Mouse (Mus musculus): Measurements from ENCODE around the gene Dhx40. TPM values are rescaled to one million over a fixed set of nuclear protein-coding genes. Genes with fewer than 3 reads are reported as not detected.
A peak's percentile ranks its signal among the peaks of the same experiment; 100 is the strongest.

Dhx40 gene
- polyA plus RNA-seq, 1 experiment from 2014 or later = 10.4 TPM

DNA sequence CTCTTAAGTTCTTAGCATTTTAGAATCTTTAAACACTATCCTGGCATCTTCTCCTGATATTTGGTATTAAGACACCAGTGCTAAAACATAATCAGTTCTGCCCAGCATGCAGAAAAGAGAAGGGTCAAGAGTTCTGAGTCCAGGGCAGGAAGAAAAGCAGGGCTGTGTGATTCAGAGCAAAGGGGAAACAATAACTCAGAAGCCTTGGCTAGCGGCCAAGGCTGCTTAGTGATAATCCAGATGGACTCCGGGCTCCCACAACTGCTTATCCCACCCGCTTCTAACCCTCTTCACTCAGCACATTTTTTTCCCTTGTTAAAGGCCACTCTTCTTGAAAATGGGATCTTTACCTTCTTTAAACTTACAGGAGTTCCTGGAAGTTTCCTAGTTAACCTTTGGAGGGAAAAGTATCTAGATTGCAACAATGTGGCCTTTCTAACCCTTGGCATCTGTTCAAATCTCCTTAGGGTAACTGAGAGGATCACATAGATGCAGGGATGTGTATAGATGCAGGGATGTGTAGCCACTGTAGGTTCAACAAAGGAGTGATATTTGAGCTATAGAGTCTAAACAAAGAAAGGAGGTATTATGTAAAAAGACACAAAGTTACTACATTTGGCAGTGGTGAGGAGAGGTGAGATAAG lies 33.1 kb upstream of the Dhx40 start:
- ATAC-seq (ENCODE audit: low read depth) = peak; percentile 59
- H3K9me3 ChIP-seq (replicated peaks; ENCODE audit: control insufficient read depth, low read length) = no peaks in the 10 kb centered on the region
- 20% methylated on average over 3 of the region's 3 CpGs for WGBS (ENCODE audit: insufficient replicate concordance)

DNA sequence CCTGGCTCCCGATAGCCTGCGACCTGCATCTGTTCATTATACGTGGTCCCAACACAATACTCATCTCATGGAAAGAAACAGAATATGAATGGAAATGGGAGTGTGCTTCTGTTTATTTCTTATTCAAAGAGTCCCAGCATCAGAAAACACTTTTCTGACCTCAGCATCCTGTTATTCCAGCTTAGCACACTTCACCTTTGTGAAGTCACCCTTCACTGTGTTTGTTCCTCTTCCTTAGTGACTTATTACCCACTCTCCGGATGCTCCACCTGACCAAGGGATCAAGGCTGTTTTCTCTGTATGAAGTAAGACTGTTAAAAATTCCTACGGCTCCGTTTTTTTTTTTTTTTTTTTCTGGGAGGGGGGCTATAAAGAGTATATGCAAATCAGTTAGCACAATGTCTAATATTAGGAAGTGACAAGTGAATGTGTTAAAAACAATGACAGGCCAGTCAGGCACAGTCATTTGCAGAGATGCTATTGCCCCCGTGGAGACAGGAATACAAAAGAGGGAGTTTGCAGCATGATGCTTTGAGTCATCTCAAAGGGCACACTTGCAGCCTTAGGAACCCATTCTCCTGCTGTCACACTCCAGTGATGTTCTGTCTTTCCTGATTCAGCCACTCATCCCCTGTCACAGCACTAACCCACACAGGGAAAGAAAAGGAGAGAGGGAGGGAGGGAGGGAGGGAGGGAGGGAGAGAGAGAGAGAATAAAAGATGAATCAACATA lies 32.3 kb upstream of the Dhx40 start:
- H3K27ac ChIP-seq (ENCODE audit: low read length) = no peak overlapping the region

More for the DNA sequence above, 33.1 kb upstream of the Dhx40 start:
- H3K4me2 ChIP-seq (ENCODE audit: low read depth, low read length) = no peak overlapping the region
- H3K27me3 ChIP-seq (ENCODE audit: control insufficient read depth, insufficient read depth, low read depth, low read length) = no peaks in the 10 kb centered on the region
- 0 out of 2 replicates have a peak, but pooled peaks cover 2% of the 10 kb centered on the region for H3K4me1 ChIP-seq (ENCODE audit: control insufficient read depth, low read depth, low read length)
- no peak overlapping the region for H3K27ac ChIP-seq (ENCODE audit: low read length)
- H3K4me3 ChIP-seq (ENCODE audit: low read depth, low read length) = no peak overlapping the region
- no peaks in the 10 kb centered on the region for H3K36me3 ChIP-seq (ENCODE audit: control insufficient read depth, insufficient read depth)
- no peak overlapping the region for H3K9ac ChIP-seq (ENCODE audit: low read depth, low read length)

DNA sequence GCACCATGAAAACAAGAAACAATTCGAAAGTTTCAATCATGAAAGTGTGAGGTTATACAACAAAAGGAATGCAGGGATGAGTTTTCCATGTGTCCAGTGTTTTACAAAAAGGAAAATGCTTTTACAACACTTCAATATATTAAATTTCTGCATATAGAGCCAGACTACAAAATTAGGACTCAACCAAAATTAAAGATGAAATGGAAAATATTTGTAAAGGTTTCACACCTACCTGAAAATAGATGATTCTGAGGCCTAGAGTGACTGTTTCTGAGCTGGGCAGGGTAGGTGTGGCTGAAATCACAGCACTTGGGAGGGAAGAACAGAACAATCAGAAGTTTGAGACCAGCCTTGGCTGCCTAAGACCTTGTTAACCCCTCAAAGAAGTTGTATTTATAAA lies 31.2 kb upstream of the Dhx40 start:
- Histone ChIP-seq H3K4me1 (ENCODE audit: control insufficient read depth, low read depth, low read length) (0 out of 2 replicates have a peak, but pooled peaks cover 2% of the 10 kb centered on the region), H3K27me3 (ENCODE audit: control insufficient read depth, insufficient read depth, low read depth, low read length) (no peaks in the 10 kb centered on the region), H3K9ac (ENCODE audit: low read depth, low read length) (no peak overlapping the region), H3K36me3 (ENCODE audit: control insufficient read depth, insufficient read depth) (no peaks in the 10 kb centered on the region), H3K4me2 (ENCODE audit: low read depth, low read length) (no peak overlapping the region), H3K9me3 (replicated peaks; ENCODE audit: control insufficient read depth, low read length) (no peaks in the 10 kb centered on the region), H3K4me3 (ENCODE audit: low read depth, low read length) (no peak overlapping the region), H3K27ac (ENCODE audit: low read length) (no peak overlapping the region)
- 62% methylated on average over 1 of the region's 1 CpGs for WGBS (ENCODE audit: insufficient replicate concordance)
- ATAC-seq (ENCODE audit: low read depth) = no peak

More for the DNA sequence above, 32.3 kb upstream of the Dhx40 start:
- Histone ChIP-seq H3K9ac (ENCODE audit: low read depth, low read length) (no peak overlapping the region), H3K36me3 (ENCODE audit: control insufficient read depth, insufficient read depth) (no peaks in the 10 kb centered on the region), H3K4me1 (ENCODE audit: control insufficient read depth, low read depth, low read length) (0 out of 2 replicates have a peak, but pooled peaks cover 2% of the 10 kb centered on the region), H3K4me3 (ENCODE audit: low read depth, low read length) (no peak overlapping the region), H3K9me3 (replicated peaks; ENCODE audit: control insufficient read depth, low read length) (no peaks in the 10 kb centered on the region), H3K27me3 (ENCODE audit: control insufficient read depth, insufficient read depth, low read depth, low read length) (no peaks in the 10 kb centered on the region), H3K4me2 (ENCODE audit: low read depth, low read length) (no peak overlapping the region)
- WGBS (ENCODE audit: insufficient replicate concordance) = 47% methylated on average over 7 of the region's 7 CpGs
- ATAC-seq (ENCODE audit: low read depth) = no peak

DNA sequence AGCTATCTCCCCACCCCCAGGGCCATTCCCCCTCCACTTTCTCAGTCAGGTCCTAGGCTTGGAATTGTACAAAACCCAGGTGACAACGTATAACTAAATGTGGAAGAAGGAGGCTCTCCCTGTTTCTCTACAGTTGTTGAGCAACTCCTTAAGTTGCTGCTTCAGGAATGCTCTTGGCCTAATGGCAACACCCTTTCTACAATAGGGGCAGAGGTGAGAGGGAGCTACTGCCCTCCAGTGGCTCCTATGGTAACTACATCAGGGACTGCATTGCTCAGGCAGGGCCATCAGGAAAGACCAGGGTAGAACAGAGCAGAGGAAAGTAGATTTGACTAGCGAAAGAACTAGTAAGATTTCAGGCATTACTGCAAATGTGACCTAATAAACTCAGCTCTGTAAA lies 28.8 kb upstream of the Dhx40 start:
- Histone ChIP-seq H3K27ac (ENCODE audit: low read length) (no peak overlapping the region), H3K4me1 (ENCODE audit: control insufficient read depth, low read depth, low read length) (0 out of 2 replicates have a peak, but pooled peaks cover 2% of the 10 kb centered on the region), H3K9me3 (replicated peaks; ENCODE audit: control insufficient read depth, low read length) (no peaks in the 10 kb centered on the region), H3K36me3 (ENCODE audit: control insufficient read depth, insufficient read depth) (no peaks in the 10 kb centered on the region), H3K27me3 (ENCODE audit: control insufficient read depth, insufficient read depth, low read depth, low read length) (no peaks in the 10 kb centered on the region), H3K4me2 (ENCODE audit: low read depth, low read length) (no peak overlapping the region), H3K9ac (ENCODE audit: low read depth, low read length) (no peak overlapping the region), H3K4me3 (ENCODE audit: low read depth, low read length) (no peak overlapping the region)
- 20% methylated on average over 2 of the region's 2 CpGs for WGBS (ENCODE audit: insufficient replicate concordance)
- peak; percentile 64; the same call in 1 of the 2 replicates for ATAC-seq (ENCODE audit: low read depth)

DNA sequence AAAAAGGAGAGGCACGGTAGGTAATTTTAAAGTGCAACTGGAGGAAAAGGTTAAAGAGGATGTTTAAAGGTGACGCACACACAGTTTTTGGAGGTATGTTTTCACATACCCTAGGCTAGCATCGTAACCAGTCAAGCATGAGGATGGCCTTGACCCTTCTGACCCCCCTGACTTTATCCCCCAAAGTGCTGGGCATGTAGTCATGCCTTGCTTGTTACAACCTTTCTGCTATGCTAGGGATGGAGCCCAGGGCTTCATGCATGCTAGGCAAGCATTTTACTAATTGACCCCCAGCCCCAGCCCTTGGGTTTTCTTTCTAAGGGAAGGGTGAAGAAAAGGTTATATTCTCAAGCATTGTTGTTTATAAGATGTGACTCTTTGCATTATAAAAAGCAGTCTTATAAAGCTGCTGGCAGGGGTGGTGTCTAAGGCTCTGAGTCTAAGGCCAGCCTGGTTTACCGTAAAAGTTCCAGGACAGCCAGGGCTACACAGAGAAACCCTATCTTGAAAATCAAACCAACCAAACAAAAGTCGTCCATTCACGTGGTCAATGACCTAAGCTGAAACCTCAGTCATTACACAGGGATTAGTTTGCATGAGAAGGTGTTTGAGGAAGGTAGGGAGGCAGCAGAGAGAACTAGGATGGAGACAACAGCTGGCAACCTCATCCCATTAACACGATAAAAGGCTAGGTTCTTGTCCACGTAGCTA lies 27.2 kb upstream of the Dhx40 start:
- 54% methylated on average over 8 of the region's 8 CpGs for WGBS (ENCODE audit: insufficient replicate concordance)
- Histone ChIP-seq H3K27me3 (ENCODE audit: control insufficient read depth, insufficient read depth, low read depth, low read length) (no peaks in the 10 kb centered on the region), H3K4me3 (ENCODE audit: low read depth, low read length) (no peak overlapping the region), H3K27ac (ENCODE audit: low read length) (no peak overlapping the region), H3K36me3 (ENCODE audit: control insufficient read depth, insufficient read depth) (no peaks in the 10 kb centered on the region), H3K9me3 (replicated peaks; ENCODE audit: control insufficient read depth, low read length) (no peaks in the 10 kb centered on the region), H3K9ac (ENCODE audit: low read depth, low read length) (no peak overlapping the region), H3K4me1 (ENCODE audit: control insufficient read depth, low read depth, low read length) (0 out of 2 replicates have a peak, but pooled peaks cover 2% of the 10 kb centered on the region), H3K4me2 (ENCODE audit: low read depth, low read length) (no peak overlapping the region)
- ATAC-seq (ENCODE audit: low read depth) = no peak

DNA sequence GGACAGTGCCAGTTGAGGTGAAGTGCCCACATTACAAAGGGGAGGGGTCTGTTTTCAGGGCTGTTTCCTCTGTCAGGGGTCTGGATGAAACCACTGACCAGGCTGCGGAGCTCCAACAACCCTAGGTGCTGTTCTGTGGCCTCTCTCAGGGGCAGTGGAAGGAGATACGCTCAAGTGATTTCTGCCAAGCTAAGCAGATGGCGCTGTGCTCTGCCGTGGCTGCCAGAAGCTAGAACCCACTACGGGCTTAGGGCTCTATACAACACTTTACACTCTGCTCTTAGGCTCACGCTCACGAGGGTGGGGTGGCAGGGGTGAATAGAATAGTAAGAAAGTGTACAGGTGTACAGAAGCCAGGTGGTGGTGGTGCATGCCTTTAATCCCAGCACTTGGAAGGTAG lies 26.5 kb upstream of the Dhx40 start:
- Histone ChIP-seq H3K36me3 (ENCODE audit: control insufficient read depth, insufficient read depth) (no peaks in the 10 kb centered on the region), H3K4me3 (ENCODE audit: low read depth, low read length) (no peak overlapping the region), H3K9me3 (replicated peaks; ENCODE audit: control insufficient read depth, low read length) (no peaks in the 10 kb centered on the region), H3K27me3 (ENCODE audit: control insufficient read depth, insufficient read depth, low read depth, low read length) (no peaks in the 10 kb centered on the region), H3K27ac (ENCODE audit: low read length) (no peak overlapping the region), H3K4me1 (ENCODE audit: control insufficient read depth, low read depth, low read length) (0 out of 2 replicates have a peak, but pooled peaks cover 2% of the 10 kb centered on the region), H3K4me2 (ENCODE audit: low read depth, low read length) (no peak overlapping the region), H3K9ac (ENCODE audit: low read depth, low read length) (no peak overlapping the region)
- 68% methylated on average over 7 of the region's 7 CpGs for WGBS (ENCODE audit: insufficient replicate concordance)
- ATAC-seq (ENCODE audit: low read depth) = no peak

DNA sequence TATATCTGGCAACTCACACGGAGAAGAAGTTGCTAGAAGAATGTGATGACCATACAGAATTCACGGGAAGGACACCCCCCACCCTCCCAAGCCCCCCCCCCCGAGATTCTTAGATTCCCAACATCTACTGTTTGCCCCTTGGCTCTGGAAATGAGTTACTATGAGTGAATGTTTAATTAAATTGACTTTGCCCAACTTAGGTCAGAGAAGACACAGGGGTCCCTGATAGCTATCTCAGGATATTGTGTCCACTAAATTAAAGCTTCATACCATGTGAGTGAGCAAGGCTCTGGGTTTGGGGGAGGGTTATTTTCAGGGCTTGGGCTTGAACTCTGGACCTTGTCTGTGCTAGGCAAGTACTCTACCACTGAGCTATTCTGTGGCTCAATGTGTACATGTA lies 25.6 kb upstream of the Dhx40 start:
- no peak overlapping the region for H3K9ac ChIP-seq (ENCODE audit: low read depth, low read length)
- no peak overlapping the region for H3K27ac ChIP-seq (ENCODE audit: low read length)
- no peak for ATAC-seq (ENCODE audit: low read depth)
- no peaks in the 10 kb centered on the region for H3K27me3 ChIP-seq (ENCODE audit: control insufficient read depth, insufficient read depth, low read depth, low read length)
- no peak overlapping the region for H3K4me3 ChIP-seq (ENCODE audit: low read depth, low read length)
- 48% methylated on average over 3 of the region's 3 CpGs for WGBS (ENCODE audit: insufficient replicate concordance)
- 0 out of 2 replicates have a peak, but pooled peaks cover 2% of the 10 kb centered on the region for H3K4me1 ChIP-seq (ENCODE audit: control insufficient read depth, low read depth, low read length)
- no peaks in the 10 kb centered on the region for H3K9me3 ChIP-seq (replicated peaks; ENCODE audit: control insufficient read depth, low read length)
- H3K36me3 ChIP-seq (ENCODE audit: control insufficient read depth, insufficient read depth) = no peaks in the 10 kb centered on the region
- no peak overlapping the region for H3K4me2 ChIP-seq (ENCODE audit: low read depth, low read length)

DNA sequence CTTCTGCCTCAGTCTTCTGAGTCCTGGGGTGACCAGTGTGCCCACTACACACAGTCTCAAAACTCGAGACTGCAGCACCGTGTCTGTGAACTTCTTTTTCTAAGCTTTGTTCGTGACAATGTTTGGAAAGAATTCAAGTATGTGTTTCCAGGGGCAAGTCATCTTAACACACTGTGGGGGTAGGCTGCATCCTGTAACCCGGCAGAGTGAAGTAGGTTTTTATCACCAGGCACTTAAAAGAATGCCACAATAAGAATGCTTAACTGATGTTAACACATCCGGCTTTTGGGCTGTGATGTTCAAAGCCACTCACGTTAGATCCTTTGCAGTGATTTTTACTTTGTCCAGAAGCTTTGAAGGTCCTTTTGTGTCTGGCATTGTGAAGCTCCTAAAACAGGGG lies 20.9 kb upstream of the Dhx40 start:
- no peaks in the 10 kb centered on the region for H3K9me3 ChIP-seq (replicated peaks; ENCODE audit: control insufficient read depth, low read length)
- 33% methylated on average over 6 of the region's 6 CpGs for WGBS (ENCODE audit: insufficient replicate concordance)

More for the DNA sequence above, 20.9 kb upstream of the Dhx40 start:
- no peaks in the 10 kb centered on the region for H3K4me1 ChIP-seq (ENCODE audit: control insufficient read depth, low read depth, low read length)
- H3K27me3 ChIP-seq (ENCODE audit: control insufficient read depth, insufficient read depth, low read depth, low read length) = no peaks in the 10 kb centered on the region
- no peak overlapping the region for H3K4me2 ChIP-seq (ENCODE audit: low read depth, low read length)
- no peak overlapping the region for H3K27ac ChIP-seq (ENCODE audit: low read length)
- no peak overlapping the region for H3K9ac ChIP-seq (ENCODE audit: low read depth, low read length)
- H3K4me3 ChIP-seq (ENCODE audit: low read depth, low read length) = no peak overlapping the region
- ATAC-seq (ENCODE audit: low read depth) = no peak
- no peaks in the 10 kb centered on the region for H3K36me3 ChIP-seq (ENCODE audit: control insufficient read depth, insufficient read depth)

Measured in liver, embryonic 16.5 days (tissue).